Mouse (Mus musculus) kidney, adult 2 months (tissue): Measurements from ENCODE around the gene Trpc1.

Experiments used
- CTCF ChIP-seq: fragments of 200-500 bp; conservative IDR thresholded peaks from 2 replicates; pipeline ENCODE4 v1.5.1; 2011; ENCODE audit warnings: low read depth, mild to moderate bottlenecking, control low read depth, low read length, moderate library complexity, mixed read lengths; ENCODE audit not compliant: insufficient read depth, insufficient read length
- POLR2A ChIP-seq: fragments of 200-500 bp; IDR thresholded peaks from one replicate; pipeline ENCODE4 v1.6.1; 2011; ENCODE audit warnings: low read depth, low read length, control low read depth

DNA sequence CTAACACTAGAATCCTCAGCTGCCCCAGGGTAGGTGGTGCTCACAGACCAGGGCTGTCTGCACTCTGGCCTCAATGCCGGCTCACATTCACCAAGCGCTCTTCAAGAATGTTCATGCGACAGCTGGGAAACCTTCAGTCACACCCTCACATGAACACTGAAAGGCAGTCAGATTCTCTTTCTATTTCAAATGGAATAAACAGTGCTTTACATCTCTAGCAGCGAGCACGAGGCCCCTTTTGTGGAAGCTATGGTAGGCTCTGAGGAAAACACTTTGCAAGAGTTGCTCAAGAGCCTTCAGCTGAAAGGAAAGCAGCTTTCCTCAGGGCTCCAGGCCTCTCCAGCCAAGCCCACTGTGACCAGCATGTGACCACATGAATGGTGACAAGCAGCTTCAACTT, 44.8 kb downstream of the Trpc1 start:
- TF ChIP-seq CTCF (no peak), POLR2A (no peak)
